Mouse (Mus musculus) neural tube, embryonic 11.5 days (tissue): Measurements from ENCODE around the gene Degs1. TPM values are rescaled to one million over a fixed set of nuclear protein-coding genes. Genes with fewer than 3 reads are reported as not detected.

ENCODE experiments used
- ATAC-seq: fragments of 200-750 bp; cut with Nextera tagmentation; 2 replicates; pipeline ENCODE4 v1.8.0; 2017; ENCODE audit warnings: moderate number of reproducible peaks, mild to moderate bottlenecking, moderate TSS enrichment, moderate library complexity; ENCODE audit not compliant: insufficient read depth, low FRiP score, low TSS enrichment
- DNase-seq: peaks from one replicate; pipeline ENCODE4 v3.0.0-alpha.2; 2015; ENCODE audit warnings: low spot score
- H3K27ac ChIP-seq: fragments of 300-500 bp; sonication (generic); 2 replicates; pipeline ENCODE4 v1.5.1; 2014; ENCODE audit warnings: low read depth, mild to moderate bottlenecking, low read length
- H3K27me3 ChIP-seq: fragments of 300-500 bp; sonication (generic); 2 replicates; pipeline ENCODE4 v1.6.1; 2014; ENCODE audit warnings: mild to moderate bottlenecking, low read length, mixed read lengths; ENCODE audit not compliant: control insufficient read depth, insufficient read depth
- H3K36me3 ChIP-seq: fragments of 300-500 bp; sonication (generic); 2 replicates; pipeline ENCODE4 v1.6.1; 2014; ENCODE audit warnings: mild to moderate bottlenecking, low read length, moderate library complexity, mixed read lengths; ENCODE audit not compliant: control insufficient read depth, insufficient read depth
- H3K4me1 ChIP-seq: fragments of 300-500 bp; sonication (generic); 2 replicates; pipeline ENCODE4 v1.6.1; 2014; ENCODE audit warnings: low read length, mixed read lengths; ENCODE audit not compliant: control insufficient read depth, insufficient read depth
- H3K4me2 ChIP-seq: fragments of 300-500 bp; sonication (generic); 2 replicates; pipeline ENCODE4 v1.6.1; 2014; ENCODE audit warnings: low read depth, mild to moderate bottlenecking, moderate library complexity
- H3K4me3 ChIP-seq: fragments of 300-500 bp; sonication (generic); 2 replicates; pipeline ENCODE4 v1.5.1; 2014; ENCODE audit warnings: low read depth, low read length
- H3K9ac ChIP-seq: fragments of 300-500 bp; sonication (generic); 2 replicates; pipeline ENCODE4 v1.6.1; 2014; ENCODE audit warnings: mild to moderate bottlenecking, low read length
- H3K9me3 ChIP-seq: fragments of 300-500 bp; sonication (generic); 2 replicates; pipeline ENCODE4 v1.6.1; 2016; ENCODE audit warnings: low read length; ENCODE audit not compliant: control insufficient read depth
- WGBS: fragments of 180-500 bp; shearing (Covaris S2); extraction: QIAGEN DNeasy Blood & Tissue Kit; methylation state at CpG from one replicate; pipeline ENCODE4 v1.1.7; 2014; 5-methylcytosine and 5-hydroxymethylcytosine counted together
- polyA plus RNA-seq: library from polyadenylated mRNA; unstranded; fragments of >200 nt; fragmentation: Nextera tagmentation; extraction: Ambion mirVana; gene quantifications from 2 replicates; pipeline ENCODE4 v1.2.1, GENCODE M21; 2014

Degs1 gene
- polyA plus RNA-seq, 1 experiment from 2014 or later, result 68.8 TPM

- H3K27ac ChIP-seq, result no peak overlapping the region
- no peak for ATAC-seq
- H3K36me3 ChIP-seq, result no peaks in the 10 kb centered on the region
- WGBS, result 75% methylated on average over 5 of the region's 5 CpGs
- no peaks in the 10 kb centered on the region for H3K4me1 ChIP-seq
- H3K4me2 ChIP-seq, result no peak overlapping the region
- H3K4me3 ChIP-seq, result no peak overlapping the region
- DNase-seq, result no peak
- H3K9ac ChIP-seq, result no peak overlapping the region
- no peaks in the 10 kb centered on the region for H3K27me3 ChIP-seq
- H3K9me3 ChIP-seq, result no peaks in the 10 kb centered on the region
Observed at GRCm38 (mm10) chr1:182271632-182272031, 11.0 kb downstream of the Degs1 start.

GRCm38 (mm10) chr1:182271130-182271529, 11.5 kb downstream of the Degs1 start:
- 78% methylated on average over 5 of the region's 5 CpGs for WGBS

GRCm38 (mm10) chr1:182268317-182268716, 14.3 kb downstream of the Degs1 start:
- no peak for ATAC-seq

More at GRCm38 (mm10) chr1:182271130-182271529, 11.5 kb downstream of the Degs1 start:
- Histone ChIP-seq H3K4me1 (no peaks in the 10 kb centered on the region), H3K27ac (no peak overlapping the region), H3K9me3 (no peaks in the 10 kb centered on the region), H3K27me3 (no peaks in the 10 kb centered on the region), H3K4me3 (no peak overlapping the region), H3K4me2 (no peak overlapping the region), H3K36me3 (no peaks in the 10 kb centered on the region), H3K9ac (no peak overlapping the region)
- no peak for DNase-seq
- no peak for ATAC-seq

GRCm38 (mm10) chr1:182266028-182266525, 16.5 kb downstream of the Degs1 start:
- Histone ChIP-seq H3K9me3 (no peaks in the 10 kb centered on the region), H3K27ac (no peak overlapping the region), H3K9ac (no peak overlapping the region), H3K4me2 (no peak overlapping the region), H3K4me1 (no peaks in the 10 kb centered on the region), H3K36me3 (no peaks in the 10 kb centered on the region), H3K4me3 (no peak overlapping the region), H3K27me3 (no peaks in the 10 kb centered on the region)
- WGBS, result 93% methylated on average over 9 of the region's 11 CpGs
- DNase-seq, result no peak
- ATAC-seq, result no peak

More at GRCm38 (mm10) chr1:182268317-182268716, 14.3 kb downstream of the Degs1 start:
- no peaks in the 10 kb centered on the region for H3K36me3 ChIP-seq
- no peaks in the 10 kb centered on the region for H3K9me3 ChIP-seq
- WGBS, result 62% methylated on average over 4 of the region's 4 CpGs
- DNase-seq, result no peak
- no peak overlapping the region for H3K4me2 ChIP-seq
- H3K4me1 ChIP-seq, result no peaks in the 10 kb centered on the region
- no peak overlapping the region for H3K27ac ChIP-seq
- H3K27me3 ChIP-seq, result no peaks in the 10 kb centered on the region
- H3K9ac ChIP-seq, result no peak overlapping the region
- no peak overlapping the region for H3K4me3 ChIP-seq

GRCm38 (mm10) chr1:182256041-182256680, 26.4 kb downstream of the Degs1 start:
- Histone ChIP-seq H3K4me1 (no peaks in the 10 kb centered on the region), H3K9ac (no peak overlapping the region), H3K36me3 (no peaks in the 10 kb centered on the region), H3K4me3 (no peak overlapping the region), H3K9me3 (no peaks in the 10 kb centered on the region), H3K4me2 (no peak overlapping the region), H3K27ac (no peak overlapping the region), H3K27me3 (no peaks in the 10 kb centered on the region)
- WGBS, result 88% methylated on average over 11 of the region's 11 CpGs
- DNase-seq, result no peak
- ATAC-seq, result no peak

GRCm38 (mm10) chr1:182255031-182255430, 27.6 kb downstream of the Degs1 start:
- no peak overlapping the region for H3K27ac ChIP-seq
- H3K4me2 ChIP-seq, result no peak overlapping the region
- no peak overlapping the region for H3K9ac ChIP-seq
- no peaks in the 10 kb centered on the region for H3K9me3 ChIP-seq
- H3K4me3 ChIP-seq, result no peak overlapping the region
- ATAC-seq (no peak), DNase-seq (no peak)
- no peaks in the 10 kb centered on the region for H3K27me3 ChIP-seq
- WGBS, result 94% methylated on average over 11 of the region's 11 CpGs
- no peaks in the 10 kb centered on the region for H3K4me1 ChIP-seq
- H3K36me3 ChIP-seq, result no peaks in the 10 kb centered on the region

GRCm38 (mm10) chr1:182254618-182255017, 28.0 kb downstream of the Degs1 start:
- no peaks in the 10 kb centered on the region for H3K36me3 ChIP-seq
- H3K27ac ChIP-seq, result no peak overlapping the region
- H3K4me3 ChIP-seq, result no peak overlapping the region
- WGBS, result 89% methylated on average over 8 of the region's 8 CpGs
- H3K4me2 ChIP-seq, result no peak overlapping the region
- DNase-seq (no peak), ATAC-seq (no peak)
- H3K9ac ChIP-seq, result no peak overlapping the region
- no peaks in the 10 kb centered on the region for H3K9me3 ChIP-seq
- H3K4me1 ChIP-seq, result no peaks in the 10 kb centered on the region
- H3K27me3 ChIP-seq, result no peaks in the 10 kb centered on the region

- ATAC-seq, result no peak
- DNase-seq, result no peak
- no peak overlapping the region for H3K27ac ChIP-seq
- no peak overlapping the region for H3K4me2 ChIP-seq
- no peaks in the 10 kb centered on the region for H3K36me3 ChIP-seq
- H3K9ac ChIP-seq, result no peak overlapping the region
- H3K27me3 ChIP-seq, result no peaks in the 10 kb centered on the region
- WGBS, result 93% methylated on average over 12 of the region's 12 CpGs
- H3K4me3 ChIP-seq, result no peak overlapping the region
- H3K4me1 ChIP-seq, result no peaks in the 10 kb centered on the region
- no peaks in the 10 kb centered on the region for H3K9me3 ChIP-seq
Observed at GRCm38 (mm10) chr1:182253756-182254534, 28.7 kb downstream of the Degs1 start.
